Mouse (Mus musculus) limb, embryonic 14.5 days (tissue): ENCODE measurements around the gene Snrnp40. TPM values are rescaled to one million over a fixed set of nuclear protein-coding genes. Genes with fewer than 3 reads are reported as not detected.

Experiments
- ATAC-seq: fragments of 200-750 bp; cut with Nextera tagmentation; 2 replicates; pipeline ENCODE4 v1.8.0; 2017; ENCODE audit warnings: low read depth, moderate number of reproducible peaks, moderate TSS enrichment; ENCODE audit not compliant: low FRiP score
- DNase-seq: peaks from one replicate; pipeline ENCODE4 v3.0.0-alpha.2; 2015; ENCODE audit warnings: low spot score
- H3K27ac ChIP-seq: fragments of 300-500 bp; sonication (generic); replicated peaks from 2 replicates; pipeline ENCODE4 v1.5.1; 2014; ENCODE audit warnings: low read depth, mild to moderate bottlenecking, low read length, moderate library complexity, mixed read lengths
- H3K27me3 ChIP-seq: fragments of 300-500 bp; sonication (generic); 2 replicates; pipeline ENCODE4 v1.6.1; 2014; ENCODE audit warnings: low read length, mixed read lengths; ENCODE audit not compliant: control insufficient read depth, insufficient read depth
- H3K36me3 ChIP-seq: fragments of 300-500 bp; sonication (generic); 2 replicates; pipeline ENCODE4 v1.6.1; 2014; ENCODE audit warnings: mild to moderate bottlenecking, low read length, moderate library complexity, mixed read lengths; ENCODE audit not compliant: control insufficient read depth, insufficient read depth
- H3K4me1 ChIP-seq: fragments of 300-500 bp; sonication (generic); 2 replicates; pipeline ENCODE4 v1.6.1; 2014; ENCODE audit warnings: antibody characterized with exemption, low read length, mixed read lengths; ENCODE audit not compliant: control insufficient read depth, insufficient read depth
- H3K4me2 ChIP-seq: fragments of 300-500 bp; sonication (generic); replicated peaks from 2 replicates; pipeline ENCODE4 v1.6.1; 2014; ENCODE audit warnings: low read depth, mild to moderate bottlenecking, low read length, moderate library complexity; ENCODE audit not compliant: severe bottlenecking
- H3K4me3 ChIP-seq: fragments of 300-500 bp; sonication (generic); replicated peaks from 2 replicates; pipeline ENCODE4 v1.5.1; 2014; ENCODE audit warnings: low read length
- H3K9ac ChIP-seq: fragments of 300-500 bp; sonication (generic); 2 replicates; pipeline ENCODE4 v1.6.1; 2014; ENCODE audit warnings: mild to moderate bottlenecking, low read depth, low read length, moderate library complexity; ENCODE audit not compliant: severe bottlenecking
- H3K9me3 ChIP-seq: fragments of 300-500 bp; sonication (generic); 2 replicates; pipeline ENCODE4 v1.6.1; 2016; ENCODE audit warnings: low read length; ENCODE audit not compliant: control insufficient read depth
- POLR2A ChIP-seq: fragments of 200-500 bp; IDR thresholded peaks from 2 replicates; pipeline ENCODE4 v1.8.0; 2012; ENCODE audit warnings: inconsistent platforms, mild to moderate bottlenecking, moderate library complexity, borderline replicate concordance; ENCODE audit not compliant: insufficient read depth, insufficient read length; ENCODE audit errors: extremely low read depth
- WGBS: fragments of 180-500 bp; shearing (Covaris S2); extraction: QIAGEN DNeasy Blood & Tissue Kit; methylation state at CpG from one replicate; pipeline ENCODE4 v1.1.7; 2014; 5-methylcytosine and 5-hydroxymethylcytosine counted together
- polyA plus RNA-seq, 2 experiments: library from polyadenylated mRNA; depleted of rRNA in 1 of 2; stranded (reverse) in 1 of 2; unstranded in 1 of 2; fragments of >200 nt; fragmentation: Nextera tagmentation in 1 of 2; extraction: Ambion mirVana in 1 of 2; gene quantifications; 2 replicates each; pipeline versions ENCODE4 v1.2.1 to v1.2.3; 2012 to 2014

Snrnp40 gene
- polyA plus RNA-seq (2012; rRNA removed) (100 and 106 TPM in 2 replicates), polyA plus RNA-seq (2014; fragmentation: Nextera tagmentation; extraction: Ambion mirVana) (137 and 141 TPM in 2 replicates)

GRCm38 (mm10) chr4:130359486-130360237 is at the start of gene Snrnp40, which contains the start of gene Zcchc17:
TSS of gene Snrnp40 (plus strand) at chr4:130360132.
TSS of gene Zcchc17 (minus strand) at chr4:130359943.
- Histone ChIP-seq H3K9me3 (no peaks in the 10 kb centered on the region), H3K4me3 (peak within 1 kb of the TSS; percentile 94), H3K4me1 (peaks cover 14% of the 10 kb centered on the region), H3K9ac (peak within 1 kb of the TSS; percentile 89), H3K27ac (peak within 1 kb of the TSS; percentile 69), H3K27me3 (no peaks in the 10 kb centered on the region), H3K36me3 (peaks cover 15% of the 10 kb centered on the region), H3K4me2 (peak within 1 kb of the TSS; percentile 79)
- peak; percentile 78; the same call in 1 of the 2 replicates for TF ChIP-seq POLR2A
- DNase-seq (peak; percentile 100), ATAC-seq (peak; percentile 100)
- under 1% methylated on average over 49 of the region's 49 CpGs for WGBS

DNA sequence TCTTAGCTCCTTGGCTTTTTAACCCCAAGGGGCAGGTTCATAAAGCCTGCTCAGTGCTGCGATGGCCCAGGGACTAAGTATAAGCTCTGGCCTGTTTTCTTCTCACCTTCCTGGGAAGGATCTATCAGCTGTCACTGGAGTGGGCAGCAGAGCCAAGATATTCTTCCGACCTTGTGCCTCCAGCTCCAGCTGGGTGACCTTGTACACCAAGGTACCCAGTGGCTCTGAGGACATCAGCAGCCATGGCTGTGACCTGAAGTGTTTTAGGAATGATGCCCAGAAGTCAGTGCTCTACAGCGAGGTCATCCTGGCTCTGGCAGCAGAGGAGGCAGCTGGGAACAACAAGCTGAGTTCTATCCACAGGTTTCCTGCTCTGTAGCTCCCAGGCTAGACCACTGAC is 47.4 kb upstream of the Snrnp40 start:
- H3K27me3 ChIP-seq, result peaks cover 27% of the 10 kb centered on the region; the same call in 1 of the 2 replicates
- DNase-seq, result no peak
- peaks cover 31% of the 10 kb centered on the region for H3K36me3 ChIP-seq
- H3K4me2 ChIP-seq, result no peak overlapping the region
- no peaks in the 10 kb centered on the region for H3K9me3 ChIP-seq
- 89% methylated on average over 3 of the region's 3 CpGs for WGBS
- H3K4me1 ChIP-seq, result peaks cover 7% of the 10 kb centered on the region
- no peak overlapping the region for H3K4me3 ChIP-seq
- TF ChIP-seq POLR2A, result no peak
- ATAC-seq, result no peak
- H3K27ac ChIP-seq, result no peak overlapping the region
- no peak overlapping the region for H3K9ac ChIP-seq

DNA sequence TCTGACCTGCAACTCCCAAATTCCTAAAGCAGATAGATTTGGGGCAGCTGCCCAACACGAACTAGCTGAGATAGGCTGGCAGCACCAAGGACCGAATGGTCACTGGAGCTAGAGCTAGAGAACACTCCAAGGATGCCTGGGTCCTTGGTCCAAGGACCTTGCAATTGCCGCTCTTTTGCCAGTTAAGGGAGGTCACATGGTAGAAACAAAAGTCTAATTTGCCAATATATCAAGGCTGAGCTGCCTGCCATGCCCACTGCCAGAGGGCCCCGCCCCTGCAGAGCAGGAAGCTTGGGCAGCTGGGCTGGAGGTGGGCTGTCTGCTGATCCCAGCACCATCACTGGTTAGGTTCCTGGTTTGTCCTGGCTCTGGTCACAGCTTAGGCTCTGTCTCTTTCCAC is 46.4 kb upstream of the Snrnp40 start:
- no peak overlapping the region for H3K9ac ChIP-seq
- H3K9me3 ChIP-seq, result no peaks in the 10 kb centered on the region
- H3K4me3 ChIP-seq, result no peak overlapping the region
- peaks cover 18% of the 10 kb centered on the region; the same call in 1 of the 2 replicates for H3K27me3 ChIP-seq
- DNase-seq (no peak), ATAC-seq (no peak)
- no peaks in the 10 kb centered on the region; the same call in none of the 2 replicates for H3K4me1 ChIP-seq
- TF ChIP-seq POLR2A, result no peak
- WGBS, result 92% methylated on average over 4 of the region's 4 CpGs
- H3K36me3 ChIP-seq, result peaks cover 37% of the 10 kb centered on the region
- no peak overlapping the region for H3K27ac ChIP-seq
- no peak overlapping the region for H3K4me2 ChIP-seq

DNA sequence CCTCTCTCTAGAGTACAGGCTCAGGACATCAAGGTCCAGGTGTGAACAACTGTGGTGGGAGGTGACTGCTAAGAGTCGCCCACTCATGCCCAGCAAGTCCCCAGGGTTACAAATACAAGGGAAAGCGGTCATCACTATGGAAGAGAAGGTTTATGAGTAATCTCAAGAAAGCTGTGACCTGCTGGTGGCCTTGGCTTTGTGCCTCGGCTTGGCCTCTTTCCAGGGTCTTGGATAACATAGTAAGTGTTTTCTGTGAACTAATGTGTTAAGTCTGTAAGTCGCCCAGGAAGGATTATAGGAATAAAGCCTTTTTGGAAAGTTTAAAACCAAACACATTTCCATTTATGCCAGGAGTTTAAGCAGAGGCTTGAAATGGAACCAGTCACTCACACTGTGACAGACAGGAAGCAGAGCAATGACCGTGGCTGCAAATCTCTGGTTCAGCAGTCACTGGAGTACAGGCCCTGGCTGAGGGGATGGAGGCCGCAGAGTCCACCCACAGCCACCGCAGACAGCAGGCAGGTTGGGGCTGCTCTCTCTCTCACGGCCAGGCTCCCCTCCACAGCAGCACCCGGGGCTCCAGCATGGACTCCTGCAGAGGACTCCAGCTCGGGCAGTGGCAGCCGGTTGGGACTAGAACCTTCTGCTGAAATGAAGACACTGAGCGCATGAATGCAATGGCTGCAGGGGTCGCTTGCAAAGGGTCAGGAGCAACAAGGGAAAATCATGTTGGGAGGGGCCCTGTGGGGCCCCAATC is 44.0 kb upstream of the Snrnp40 start:
- Histone ChIP-seq H3K9ac (no peak overlapping the region), H3K4me1 (no peaks in the 10 kb centered on the region), H3K36me3 (peaks cover 48% of the 10 kb centered on the region), H3K9me3 (no peaks in the 10 kb centered on the region), H3K4me2 (no peak overlapping the region), H3K27ac (no peak overlapping the region), H3K4me3 (no peak overlapping the region), H3K27me3 (no peaks in the 10 kb centered on the region)
- DNase-seq (peak; percentile 36), ATAC-seq (no peak)
- WGBS, result 79% methylated on average over 13 of the region's 13 CpGs
- no peak for TF ChIP-seq POLR2A

GRCm38 (mm10) chr4:130316691-130317090 is 43.2 kb upstream of the Snrnp40 start:
- Histone ChIP-seq H3K9ac (no peak overlapping the region), H3K27ac (no peak overlapping the region), H3K4me3 (no peak overlapping the region), H3K27me3 (no peaks in the 10 kb centered on the region), H3K4me1 (no peaks in the 10 kb centered on the region), H3K4me2 (no peak overlapping the region), H3K9me3 (no peaks in the 10 kb centered on the region), H3K36me3 (peaks cover 50% of the 10 kb centered on the region)
- ATAC-seq (no peak), DNase-seq (no peak)
- TF ChIP-seq POLR2A, result no peak
- WGBS, result 85% methylated on average over 10 of the region's 10 CpGs
